ENCODE assay signal across 1 mouse cellular context in the genomic region with DNA sequence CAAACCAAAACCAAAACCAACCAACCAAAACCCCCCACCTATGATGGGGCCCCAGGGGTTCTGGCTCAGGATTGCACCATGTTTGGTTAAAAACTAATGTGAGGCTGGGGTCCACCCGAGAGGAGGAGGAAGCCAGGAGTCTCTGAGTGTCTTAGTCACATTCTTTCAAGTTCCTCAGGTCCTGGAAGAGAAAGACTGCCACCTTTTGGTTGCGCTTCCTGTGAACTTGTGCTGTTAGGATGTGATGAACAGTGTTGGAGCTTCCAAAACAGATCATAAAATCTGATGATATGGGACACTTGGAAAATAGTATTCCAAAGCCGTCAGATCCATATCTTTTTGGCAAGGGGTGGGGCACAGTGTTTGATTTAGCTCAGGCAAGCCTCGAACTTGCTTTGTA.
TF ChIP-seq lines count a peak whose summit lies in the region.

No protein-coding gene starts in this region.

TF ChIP-seq in MEL, 35 proteins besides CTCF, POLR2A, EP300 and RAD21:
- TF ChIP-seq SMC3 (IDR thresholded peaks at IDR 0.05; ENCODE audit: low read depth, low read length) = peak; percentile 17; the same call in 1 of the 2 replicates
- TF ChIP-seq MYB (IDR thresholded peaks at IDR 0.05; ENCODE audit: low read depth, low read length) = no peak
